Mouse (Mus musculus): ENCODE data around the gene Tmed1. TPM values are rescaled to one million over a fixed set of nuclear protein-coding genes. Genes with fewer than 3 reads are reported as not detected.
"Not testable (repeated sequence)": the region's sequence is repeated elsewhere in the genome, so short reads cannot be mapped to it uniquely, and the experiment has no call there.

Tmed1 gene
- polyA plus RNA-seq, 1 experiment from 2014 or later = 76.5 TPM

DNA sequence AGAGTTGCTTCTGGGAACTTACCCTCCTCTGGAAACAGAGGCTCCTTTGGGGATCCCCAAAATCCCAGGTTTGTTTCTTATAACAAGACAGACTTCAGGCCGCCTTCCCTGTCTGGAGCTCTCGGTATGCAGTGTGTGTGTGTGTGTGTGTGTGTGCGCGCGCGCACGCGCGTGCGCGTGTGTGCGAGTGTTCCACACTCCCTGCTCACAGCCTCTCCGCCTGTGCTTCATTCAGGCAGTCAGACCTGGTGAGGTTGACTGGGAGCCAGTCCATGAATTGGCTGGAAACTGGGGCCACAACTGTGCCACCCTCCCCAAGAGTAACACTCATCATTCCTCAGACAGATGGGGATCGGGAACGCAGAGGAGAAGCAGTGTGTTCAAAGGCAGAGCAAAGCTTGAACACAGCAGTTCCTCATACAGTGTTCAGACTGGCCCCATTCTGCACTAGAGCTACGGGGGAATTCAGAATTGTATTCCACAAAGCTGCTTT is 13.0 kb downstream of the Tmed1 start:
- Histone ChIP-seq H3K27ac (replicated peaks) (no peak overlapping the region), H3K4me3 (no peak overlapping the region), H3K9ac (replicated peaks) (no peak overlapping the region), H3K36me3 (peaks cover 21% of the 10 kb centered on the region), H3K4me2 (replicated peaks) (no peak overlapping the region), H3K27me3 (no peaks in the 10 kb centered on the region), H3K4me1 (no peaks in the 10 kb centered on the region), H3K9me3 (no peaks in the 10 kb centered on the region)
- no peak for ATAC-seq (ENCODE audit: low FRiP score, low read depth)
- 77% methylated on average over 16 of the region's 16 CpGs for WGBS

DNA sequence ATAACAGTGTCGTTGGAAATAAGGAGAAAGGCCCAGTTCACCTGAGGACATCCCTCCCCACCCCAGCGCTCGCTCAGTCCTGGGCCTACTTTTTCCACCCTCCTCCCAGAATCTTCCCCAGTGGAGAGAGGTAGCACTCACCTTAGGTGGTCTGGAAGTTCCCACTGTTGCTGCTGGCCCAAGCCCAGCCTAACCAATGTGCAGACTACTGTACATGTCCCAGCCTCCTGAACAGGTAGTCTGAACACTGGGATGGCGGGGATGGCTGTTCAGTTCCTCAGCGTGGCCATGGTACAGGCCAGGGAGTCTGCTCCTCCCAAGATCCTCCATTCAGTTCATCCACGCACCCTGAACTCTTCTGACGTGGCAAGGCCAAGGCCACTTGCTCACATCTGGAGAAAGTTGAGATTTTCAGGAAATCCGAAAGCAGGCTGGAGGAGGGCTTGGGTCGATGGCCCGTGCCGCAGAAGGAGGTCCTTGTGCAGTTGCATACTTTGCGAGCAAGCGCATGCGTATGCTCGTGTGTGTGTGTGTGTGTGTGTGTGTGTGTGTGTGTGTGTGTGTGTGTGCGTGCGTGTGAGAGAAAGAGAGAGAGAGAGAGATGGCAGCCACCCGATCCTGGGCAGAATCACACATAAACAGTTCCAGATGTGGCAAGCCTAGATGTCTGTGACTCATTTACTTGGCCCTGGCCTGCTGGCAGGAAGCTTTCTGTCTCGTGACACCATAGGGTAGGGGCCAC is 13.6 kb downstream of the Tmed1 start:
- Histone ChIP-seq H3K4me2 (replicated peaks) (no peak overlapping the region), H3K4me1 (no peaks in the 10 kb centered on the region), H3K36me3 (peaks cover 21% of the 10 kb centered on the region), H3K9me3 (no peaks in the 10 kb centered on the region), H3K27me3 (no peaks in the 10 kb centered on the region), H3K27ac (replicated peaks) (no peak overlapping the region), H3K4me3 (no peak overlapping the region), H3K9ac (replicated peaks) (no peak overlapping the region)
- WGBS = 82% methylated on average over 18 of the region's 19 CpGs
- ATAC-seq (ENCODE audit: low FRiP score, low read depth) = no peak

GRCm38 (mm10) chr9:21494726-21495125 is 15.3 kb downstream of the Tmed1 start:
- no peak overlapping the region for H3K27ac ChIP-seq (replicated peaks)

DNA sequence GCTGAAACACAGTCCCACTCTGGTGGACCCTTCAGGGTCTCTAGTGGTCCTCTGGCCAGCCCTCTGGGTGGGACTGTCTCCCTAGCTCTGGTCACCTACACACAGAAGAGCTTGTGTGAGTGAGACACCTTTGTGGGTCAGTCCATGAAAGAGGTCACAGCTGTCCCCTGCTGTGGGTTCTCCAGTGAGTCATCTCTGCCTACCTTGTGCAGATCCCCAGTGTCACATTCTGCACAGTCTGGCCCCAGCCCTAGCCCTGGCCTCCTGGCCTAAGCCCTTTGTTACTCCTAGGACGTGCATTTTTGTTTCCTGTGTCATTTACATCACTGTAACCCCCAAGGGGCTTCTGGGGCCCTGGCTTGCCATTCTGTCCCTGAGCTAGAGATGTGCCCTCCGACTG is 16.1 kb downstream of the Tmed1 start:
- Histone ChIP-seq H3K4me1 (no peaks in the 10 kb centered on the region), H3K4me3 (no peak overlapping the region), H3K4me2 (replicated peaks) (no peak overlapping the region), H3K27me3 (no peaks in the 10 kb centered on the region), H3K9me3 (no peaks in the 10 kb centered on the region), H3K9ac (replicated peaks) (no peak overlapping the region), H3K27ac (replicated peaks) (no peak overlapping the region), H3K36me3 (peaks cover 24% of the 10 kb centered on the region; the same call in 1 of the 2 replicates)
- WGBS = 55% methylated on average over 2 of the region's 2 CpGs
- no peak for ATAC-seq (ENCODE audit: low FRiP score, low read depth)

More at GRCm38 (mm10) chr9:21494726-21495125, 15.3 kb downstream of the Tmed1 start:
- H3K36me3 ChIP-seq = peaks cover 26% of the 10 kb centered on the region
- WGBS = 84% methylated on average over 9 of the region's 9 CpGs
- H3K9me3 ChIP-seq = no peaks in the 10 kb centered on the region
- no peaks in the 10 kb centered on the region for H3K4me1 ChIP-seq
- no peaks in the 10 kb centered on the region for H3K27me3 ChIP-seq
- no peak overlapping the region for H3K4me3 ChIP-seq
- no peak overlapping the region for H3K9ac ChIP-seq (replicated peaks)
- H3K4me2 ChIP-seq (replicated peaks) = no peak overlapping the region
- ATAC-seq (ENCODE audit: low FRiP score, low read depth) = no peak

DNA sequence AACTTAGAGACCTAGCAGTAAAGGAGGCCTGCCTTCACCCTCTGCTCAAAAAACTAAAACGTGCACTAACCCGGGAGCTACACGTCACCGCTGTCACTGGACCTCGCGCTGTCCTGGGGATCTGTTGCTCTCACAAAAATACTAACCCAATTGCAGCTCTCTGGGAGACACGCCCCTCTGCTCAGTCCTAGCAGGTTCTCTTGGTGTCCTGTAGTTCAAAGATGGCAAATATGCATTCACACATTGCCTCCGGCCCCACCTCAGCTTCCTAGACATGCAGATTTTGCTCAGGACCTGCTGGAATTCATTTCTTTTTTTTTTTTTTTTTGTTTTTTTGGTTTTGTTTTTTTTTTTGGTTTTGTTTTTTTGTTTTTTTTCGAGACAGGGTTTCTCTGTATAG is 19.4 kb downstream of the Tmed1 start:
- peaks cover 42% of the 10 kb centered on the region for H3K36me3 ChIP-seq
- no peak overlapping the region for H3K27ac ChIP-seq (replicated peaks)
- H3K27me3 ChIP-seq = no peaks in the 10 kb centered on the region
- no peak for ATAC-seq (ENCODE audit: low FRiP score, low read depth)
- 89% methylated on average over 9 of the region's 9 CpGs for WGBS
- H3K4me3 ChIP-seq = no peak overlapping the region
- H3K9me3 ChIP-seq = no peaks in the 10 kb centered on the region
- no peak overlapping the region for H3K4me2 ChIP-seq (replicated peaks)
- H3K4me1 ChIP-seq = no peaks in the 10 kb centered on the region
- H3K9ac ChIP-seq (replicated peaks) = no peak overlapping the region

- WGBS = 93% methylated on average over 1 of the region's 2 CpGs
- not testable (repeated sequence) for H3K4me3 ChIP-seq; ATAC-seq (ENCODE audit: low FRiP score, low read depth); H3K4me1 ChIP-seq; H3K27ac ChIP-seq (replicated peaks); H3K9ac ChIP-seq (replicated peaks); H3K4me2 ChIP-seq (replicated peaks); H3K9me3 ChIP-seq; H3K27me3 ChIP-seq
- peaks cover 55% of the 10 kb centered on the region for H3K36me3 ChIP-seq
Measured at GRCm38 (mm10) chr9:21488246-21488645, 21.8 kb downstream of the Tmed1 start.

DNA sequence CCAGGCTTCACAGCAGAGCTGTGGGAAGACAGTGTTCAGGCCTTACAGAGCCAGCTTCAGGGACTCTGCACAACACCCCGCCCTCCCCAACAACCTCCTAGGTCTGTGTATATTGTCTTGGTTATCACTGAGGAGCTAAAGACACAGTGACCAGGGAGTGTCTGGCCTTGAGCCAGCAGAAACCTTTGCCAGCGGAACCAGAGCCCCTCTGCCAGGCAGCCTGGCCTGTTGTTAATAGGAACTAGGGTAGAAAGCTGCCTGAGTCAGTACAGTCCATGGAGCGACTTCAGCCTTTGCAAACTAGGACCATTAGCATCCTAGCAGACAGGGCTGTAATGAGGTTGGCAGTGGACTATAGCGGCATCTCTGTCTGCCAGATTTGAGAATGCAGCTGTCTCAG is 26.0 kb downstream of the Tmed1 start:
- H3K27me3 ChIP-seq = no peaks in the 10 kb centered on the region
- no peak overlapping the region for H3K27ac ChIP-seq (replicated peaks)
- no peak for ATAC-seq (ENCODE audit: low FRiP score, low read depth)
- WGBS = 92% methylated on average over 4 of the region's 4 CpGs
- no peak overlapping the region for H3K4me2 ChIP-seq (replicated peaks)
- H3K36me3 ChIP-seq = peaks cover 66% of the 10 kb centered on the region
- H3K9me3 ChIP-seq = no peaks in the 10 kb centered on the region
- H3K4me1 ChIP-seq = no peaks in the 10 kb centered on the region
- no peak overlapping the region for H3K4me3 ChIP-seq
- no peak overlapping the region for H3K9ac ChIP-seq (replicated peaks)

GRCm38 (mm10) chr9:21477707-21478106 is 32.3 kb downstream of the Tmed1 start:
- Histone ChIP-seq H3K4me2 (replicated peaks) (no peak overlapping the region), H3K4me1 (no peaks in the 10 kb centered on the region), H3K4me3 (no peak overlapping the region), H3K27me3 (no peaks in the 10 kb centered on the region), H3K36me3 (peaks cover 82% of the 10 kb centered on the region), H3K9me3 (no peaks in the 10 kb centered on the region), H3K9ac (replicated peaks) (no peak overlapping the region), H3K27ac (replicated peaks) (no peak overlapping the region)
- no peak for ATAC-seq (ENCODE audit: low FRiP score, low read depth)
- 95% methylated on average over 6 of the region's 6 CpGs for WGBS

GRCm38 (mm10) chr9:21472913-21473312 is 37.1 kb downstream of the Tmed1 start:
- 90% methylated on average over 4 of the region's 4 CpGs for WGBS
- no peak overlapping the region for H3K27ac ChIP-seq (replicated peaks)
- H3K4me1 ChIP-seq = no peaks in the 10 kb centered on the region
- no peak overlapping the region for H3K9ac ChIP-seq (replicated peaks)
- H3K27me3 ChIP-seq = no peaks in the 10 kb centered on the region
- no peak overlapping the region for H3K4me3 ChIP-seq
- no peak for ATAC-seq (ENCODE audit: low FRiP score, low read depth)
- H3K9me3 ChIP-seq = no peaks in the 10 kb centered on the region
- no peak overlapping the region for H3K4me2 ChIP-seq (replicated peaks)
- peaks cover 88% of the 10 kb centered on the region for H3K36me3 ChIP-seq

DNA sequence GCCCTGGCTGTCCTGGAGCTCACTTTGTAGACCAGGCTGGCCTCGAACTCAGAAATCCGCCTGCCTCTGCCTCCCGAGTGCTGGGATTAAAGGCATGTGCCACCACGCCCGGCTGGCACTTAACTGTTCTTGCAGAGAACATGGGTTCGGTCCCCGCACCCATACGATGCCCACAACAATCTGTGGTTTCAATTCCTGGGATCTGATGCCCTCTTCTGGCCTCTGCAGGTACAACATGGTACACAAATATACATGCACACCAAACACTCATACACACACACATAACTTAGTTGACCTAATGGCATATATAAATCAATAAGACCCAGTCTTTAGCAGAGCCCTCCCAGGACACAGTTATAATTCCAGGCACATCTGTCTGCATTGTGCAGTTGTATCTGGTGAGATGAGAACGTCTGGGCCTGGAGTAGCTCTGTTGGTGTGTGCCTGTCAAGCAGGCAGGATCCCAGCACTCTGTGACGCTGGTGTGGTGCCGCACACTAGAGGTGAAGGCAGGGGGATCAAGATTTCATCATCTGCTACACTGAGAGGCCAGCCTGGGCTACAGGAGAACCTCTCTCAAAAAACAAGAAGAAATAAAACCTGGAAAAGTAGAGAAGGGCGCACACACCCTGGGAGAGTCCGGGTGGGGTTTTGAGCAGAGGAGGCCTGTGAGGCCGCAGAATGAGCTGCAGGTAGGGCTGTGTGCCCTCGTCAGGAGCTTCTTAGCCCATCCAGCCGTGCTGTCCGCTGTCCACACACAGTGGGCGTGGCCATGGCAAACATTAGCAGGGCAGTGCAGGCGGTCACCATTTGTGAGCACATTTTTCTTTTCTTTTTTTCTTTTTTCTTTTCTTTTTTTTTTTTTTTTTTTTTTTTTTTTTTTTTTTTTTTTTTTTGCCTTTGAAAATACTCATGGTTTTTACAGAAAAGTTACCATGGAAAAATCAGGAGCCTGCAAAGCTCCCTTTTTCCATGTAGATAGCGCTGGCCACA is 40.7 kb downstream of the Tmed1 start:
- H3K27me3 ChIP-seq = no peaks in the 10 kb centered on the region
- 90% methylated on average over 20 of the region's 20 CpGs for WGBS
- H3K9ac ChIP-seq (replicated peaks) = no peak overlapping the region
- no peak for ATAC-seq (ENCODE audit: low FRiP score, low read depth)
- H3K9me3 ChIP-seq = no peaks in the 10 kb centered on the region
- H3K36me3 ChIP-seq = peaks cover 72% of the 10 kb centered on the region
- no peak overlapping the region for H3K27ac ChIP-seq (replicated peaks)
- H3K4me3 ChIP-seq = no peak overlapping the region
- no peak overlapping the region for H3K4me2 ChIP-seq (replicated peaks)
- no peaks in the 10 kb centered on the region for H3K4me1 ChIP-seq

DNA sequence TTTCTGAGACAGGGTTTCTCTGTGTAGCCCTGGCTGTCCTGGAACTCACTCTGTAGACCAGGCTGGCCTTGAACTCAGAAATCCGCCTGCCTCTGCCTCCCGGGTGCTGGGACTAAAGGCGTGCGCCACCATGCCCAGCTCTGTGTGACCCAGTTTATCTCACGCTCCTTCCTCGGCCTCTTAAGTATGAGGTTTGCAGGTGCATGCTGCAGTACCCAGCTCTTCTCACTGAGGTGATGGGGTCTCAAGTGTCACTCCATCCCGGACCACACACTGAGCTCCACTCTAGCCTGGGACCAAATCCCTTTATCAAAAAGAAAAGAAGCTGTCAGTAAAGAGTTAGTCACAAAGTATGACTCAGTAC is 45.5 kb downstream of the Tmed1 start:
- 88% methylated on average over 7 of the region's 7 CpGs for WGBS
- not testable (repeated sequence) for H3K4me1 ChIP-seq; H3K4me2 ChIP-seq (replicated peaks); H3K4me3 ChIP-seq; H3K27ac ChIP-seq (replicated peaks); H3K9me3 ChIP-seq; H3K27me3 ChIP-seq; H3K9ac ChIP-seq (replicated peaks); ATAC-seq (ENCODE audit: low FRiP score, low read depth)
- peaks cover 37% of the 10 kb centered on the region for H3K36me3 ChIP-seq
